ENCODE assay signal across 30 mouse cellular contexts in the genomic region with DNA sequence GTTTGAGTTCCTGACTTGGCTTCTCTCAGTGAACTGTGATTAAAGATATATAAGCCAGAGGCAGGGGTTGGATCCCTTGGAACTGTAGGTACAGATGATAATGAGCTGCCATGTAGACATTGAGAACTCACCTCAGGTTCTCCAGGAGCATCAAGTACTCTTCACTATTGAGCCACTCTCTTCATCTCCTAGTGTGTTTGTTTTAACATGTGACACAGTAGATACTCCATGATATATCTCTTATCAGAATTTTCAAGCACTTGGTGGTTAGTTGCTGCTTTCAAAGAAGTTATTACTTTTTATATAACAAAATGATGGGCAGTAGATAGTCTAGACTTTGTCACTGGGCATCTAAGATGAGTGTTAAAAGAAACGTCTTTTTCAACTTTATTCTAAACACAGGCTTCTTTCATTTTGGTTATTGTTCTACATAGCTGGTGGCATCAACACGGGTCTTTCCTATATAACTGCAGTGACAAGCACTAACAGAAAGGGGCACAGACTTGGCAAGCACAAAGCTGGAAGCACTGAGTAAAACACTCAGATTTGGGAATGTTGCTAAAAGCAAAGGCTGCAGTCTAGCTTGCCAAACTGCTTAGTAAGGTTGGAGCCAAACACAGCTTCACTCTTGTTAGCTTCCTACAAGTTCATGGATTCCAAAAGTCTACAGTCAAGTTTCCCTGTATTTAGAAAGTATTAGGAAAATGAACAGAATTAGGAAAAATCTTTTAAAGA. TPM values are rescaled to one million over a fixed set of nuclear protein-coding genes. Genes with fewer than 3 reads are reported as not detected.
DNase-seq lines count a peak whose midpoint lies in the region; ATAC-seq and TF ChIP-seq lines count a peak whose summit lies in the region.
"Had no signal": no experiment of that assay in that cellular context is flagged by ENCODE, and none has a peak within 500 bp of the region (broad histone marks: within the 10 kb centered on the region; RNA-seq: fewer than 3 reads in every experiment).

No protein-coding gene starts in this region.

- H3K9me3 ChIP-seq in forebrain, postnatal 0 days (ENCODE audit: low read length): no peaks in the 10 kb centered on the region
- H3K9me3 ChIP-seq in forebrain, embryonic 13.5 days (replicated peaks): no peaks in the 10 kb centered on the region
- H3K9me3 ChIP-seq in liver, embryonic 12.5 days (replicated peaks): no peaks in the 10 kb centered on the region
- H3K9me3 ChIP-seq: embryonic facial prominence, embryonic 12.5 days; hindbrain, embryonic 10.5 days; hindbrain, embryonic 15.5 days; kidney, embryonic 15.5 days; limb, embryonic 10.5 days; limb, embryonic 15.5 days; midbrain, embryonic 15.5 days; neural tube, embryonic 13.5 days had no signal

- no peaks in the 10 kb centered on the region for H3K36me3 ChIP-seq in forebrain, postnatal 0 days (ENCODE audit: insufficient read depth)
- H3K36me3 ChIP-seq in forebrain, embryonic 13.5 days (ENCODE audit: poor library complexity, severe bottlenecking): no peaks in the 10 kb centered on the region
- H3K36me3 ChIP-seq in liver, embryonic 12.5 days: no peaks in the 10 kb centered on the region
- no peaks in the 10 kb centered on the region for H3K36me3 ChIP-seq in myocyte (ENCODE audit: control insufficient read depth, insufficient read depth)
- H3K36me3 ChIP-seq: embryonic facial prominence, embryonic 12.5 days; hindbrain, embryonic 10.5 days; hindbrain, embryonic 15.5 days; kidney, embryonic 15.5 days; limb, embryonic 10.5 days; limb, embryonic 15.5 days; midbrain, embryonic 15.5 days; neural tube, embryonic 13.5 days had no signal

- H3K27ac ChIP-seq in forebrain, postnatal 0 days (ENCODE audit: low read depth, low read length): no peak overlapping the region
- H3K27ac ChIP-seq in forebrain, embryonic 13.5 days: no peak overlapping the region
- H3K27ac ChIP-seq in liver, embryonic 12.5 days: no peak overlapping the region
- H3K27ac ChIP-seq: embryonic facial prominence, embryonic 12.5 days; hindbrain, embryonic 10.5 days; hindbrain, embryonic 15.5 days; kidney, embryonic 15.5 days; limb, embryonic 10.5 days; limb, embryonic 15.5 days; midbrain, embryonic 15.5 days; neural tube, embryonic 13.5 days had no signal

- H3K4me2 ChIP-seq in forebrain, postnatal 0 days (ENCODE audit: low read depth): no peak overlapping the region
- H3K4me2 ChIP-seq in forebrain, embryonic 13.5 days: no peak overlapping the region
- H3K4me2 ChIP-seq in liver, embryonic 12.5 days: no peak overlapping the region
- H3K4me2 ChIP-seq in myocyte (ENCODE audit: low read depth): peak overlapping the region; percentile 36
- H3K4me2 ChIP-seq: embryonic facial prominence, embryonic 12.5 days; hindbrain, embryonic 15.5 days; kidney, embryonic 15.5 days; limb, embryonic 15.5 days; midbrain, embryonic 15.5 days; neural tube, embryonic 13.5 days had no signal

- peak; percentile 53; the same call in 1 of the 2 replicates for ATAC-seq in forebrain, postnatal 0 days
- ATAC-seq in forebrain, embryonic 13.5 days: no peak
- peak; percentile 44; the same call in 1 of the 2 replicates for ATAC-seq in liver, embryonic 12.5 days
- ATAC-seq: inflammation-experienced regulatory T-cells, adult 6 months; lung, postnatal 0 days; midbrain, embryonic 15.5 days had no signal

- peaks cover 56% of the 10 kb centered on the region for H3K79me2 ChIP-seq in myocyte (ENCODE audit: control insufficient read depth, insufficient read depth)

- no peak for TF ChIP-seq POLR2A in myocyte (IDR thresholded peaks at IDR 0.05; ENCODE audit: insufficient read length, low read depth)

- no peak overlapping the region for H3K4me3 ChIP-seq in forebrain, postnatal 0 days (ENCODE audit: low read depth, low read length)
- H3K4me3 ChIP-seq in forebrain, embryonic 13.5 days: no peak overlapping the region
- H3K4me3 ChIP-seq in liver, embryonic 12.5 days: no peak overlapping the region
- no peak overlapping the region for H3K4me3 ChIP-seq in myocyte
- H3K4me3 ChIP-seq: embryonic facial prominence, embryonic 12.5 days; hindbrain, embryonic 10.5 days; hindbrain, embryonic 15.5 days; kidney, embryonic 15.5 days; limb, embryonic 10.5 days; limb, embryonic 15.5 days; midbrain, embryonic 15.5 days; neural tube, embryonic 13.5 days had no signal

- H3K9ac ChIP-seq in forebrain, postnatal 0 days: no peak overlapping the region
- H3K9ac ChIP-seq in forebrain, embryonic 13.5 days: no peak overlapping the region
- no peak overlapping the region for H3K9ac ChIP-seq in liver, embryonic 12.5 days
- H3K9ac ChIP-seq: embryonic facial prominence, embryonic 12.5 days; hindbrain, embryonic 15.5 days; kidney, embryonic 15.5 days; limb, embryonic 15.5 days; midbrain, embryonic 15.5 days; neural tube, embryonic 13.5 days had no signal

- DNase-seq in forebrain, postnatal 0 days: peak; percentile 14
- DNase-seq in liver: no peak
- DNase-seq in brain, adult 2 months (ENCODE audit: low read depth, low spot score): peak; percentile 29
- DNase-seq in cerebellum, adult 11-12 months: no peak
- DNase-seq: adrenal gland, adult 2 months; adrenal gland, postnatal 36 days; cerebellum, adult 9-10 months; cerebellum, postnatal 36 days; embryo, embryonic 11 days; gastrocnemius, postnatal 10 days; heart, postnatal 14 days; kidney, adult 11 months; kidney, postnatal 25 days; lung, adult 18-20 months; lung, postnatal 4 days; retina, postnatal 1 day; right cerebral cortex, postnatal 14 days had no signal

- peak; percentile 5; the same call in 1 of the 2 replicates for TF ChIP-seq CTCF in forebrain, postnatal 0 days (IDR thresholded peaks at IDR 0.05; ENCODE audit: low read depth)

- no peaks in the 10 kb centered on the region for H3K4me1 ChIP-seq in forebrain, postnatal 0 days (ENCODE audit: insufficient read depth)
- H3K4me1 ChIP-seq in forebrain, embryonic 13.5 days: no peaks in the 10 kb centered on the region
- H3K4me1 ChIP-seq in liver, embryonic 12.5 days: peaks cover 14% of the 10 kb centered on the region
- H3K4me1 ChIP-seq: embryonic facial prominence, embryonic 12.5 days; hindbrain, embryonic 10.5 days; kidney, embryonic 15.5 days; limb, embryonic 10.5 days; limb, embryonic 15.5 days; midbrain, embryonic 15.5 days had no signal

- WGBS in forebrain, postnatal 0 days: 51% methylated on average over 2 of the region's 2 CpGs
- 84% methylated on average over 2 of the region's 2 CpGs for WGBS in forebrain, embryonic 13.5 days
- 76% methylated on average over 2 of the region's 2 CpGs for WGBS in liver, embryonic 12.5 days (ENCODE audit: insufficient replicate concordance)

- H3K27me3 ChIP-seq in forebrain, postnatal 0 days (ENCODE audit: insufficient read depth, low read length): no peaks in the 10 kb centered on the region
- H3K27me3 ChIP-seq in forebrain, embryonic 13.5 days: no peaks in the 10 kb centered on the region
- H3K27me3 ChIP-seq in liver, embryonic 12.5 days (replicated peaks): no peaks in the 10 kb centered on the region
- no peaks in the 10 kb centered on the region for H3K27me3 ChIP-seq in myocyte (ENCODE audit: control insufficient read depth, insufficient read depth, insufficient read length)
- H3K27me3 ChIP-seq: embryonic facial prominence, embryonic 12.5 days; hindbrain, embryonic 15.5 days; kidney, embryonic 15.5 days; limb, embryonic 15.5 days; midbrain, embryonic 15.5 days; neural tube, embryonic 13.5 days had no signal

- no peak overlapping the region for H3ac ChIP-seq in myocyte (ENCODE audit: control insufficient read depth, insufficient read length)

TF ChIP-seq in myocyte, 11 proteins besides CTCF, POLR2A, EP300 and RAD21:
- no peak for TF ChIP-seq POLR2AphosphoS2 (IDR thresholded peaks at IDR 0.05; ENCODE audit: insufficient read length, low read depth)
- TF ChIP-seq USF1 (IDR thresholded peaks at IDR 0.05; ENCODE audit: low read depth): no peak
- no peak for TF ChIP-seq TCF12 (IDR thresholded peaks at IDR 0.05; ENCODE audit: insufficient read depth, poor library complexity, severe bottlenecking)
- TF ChIP-seq CEBPB (IDR thresholded peaks at IDR 0.05; ENCODE audit: insufficient read depth, poor library complexity, severe bottlenecking): no peak
- no peak for TF ChIP-seq REST (IDR thresholded peaks at IDR 0.05; ENCODE audit: insufficient read depth, insufficient read length)
TF ChIP-seq in myocyte: peak in this region for 0.

RNA-seq across cellular contexts. Expression of gene Ankib1, which starts 18.6 kb away (rescaled TPM):
- total RNA-seq in forebrain, postnatal 0 days (2014; rRNA removed): 74.0 and 81.1 TPM in 2 replicates
- 10.5 and 17.2 TPM in 2 replicates for polyA plus RNA-seq in forebrain, postnatal 0 days (2015; fragmentation: Nextera tagmentation; extraction: Ambion mirVana)
- polyA plus RNA-seq in forebrain, embryonic 13.5 days (2015; fragmentation: Nextera tagmentation; extraction: Ambion mirVana): 15.6 and 16.7 TPM in 2 replicates
- 9.8 and 10.0 TPM in 2 replicates for polyA plus RNA-seq in liver, embryonic 12.5 days (2016; fragmentation: Nextera tagmentation; extraction: Ambion mirVana)
- 8.5 TPM for polyA plus RNA-seq in myocyte (2012; fragmentation: generic; extraction: Trizol)

RNA-seq across cellular contexts. Expression of gene Krit1, which starts 18.9 kb away (rescaled TPM):
- total RNA-seq in forebrain, postnatal 0 days (2014; rRNA removed): 50.2 and 53.0 TPM in 2 replicates
- 19.7 and 27.5 TPM in 2 replicates for polyA plus RNA-seq in forebrain, postnatal 0 days (2015; fragmentation: Nextera tagmentation; extraction: Ambion mirVana)
- polyA plus RNA-seq in forebrain, embryonic 13.5 days (2015; fragmentation: Nextera tagmentation; extraction: Ambion mirVana): 74.7 and 74.8 TPM in 2 replicates
- 31.8 and 33.3 TPM in 2 replicates for polyA plus RNA-seq in liver, embryonic 12.5 days (2016; fragmentation: Nextera tagmentation; extraction: Ambion mirVana)
- polyA plus RNA-seq in myocyte (2012; fragmentation: generic; extraction: Trizol): 6.5 TPM

Comparison
In these comparisons a context has a peak if more than half of its experiments do, and no peak if none do; other contexts are left out.
1. DNase-seq: peak in forebrain, postnatal 0 days (single experiment) and brain, adult 2 months (single experiment); none in liver (single experiment) and cerebellum, adult 11-12 months (single experiment).